Mouse (Mus musculus) midbrain, embryonic 14.5 days (tissue): ENCODE results near the gene Mapk9. TPM values are rescaled to one million over a fixed set of nuclear protein-coding genes. Genes with fewer than 3 reads are reported as not detected.

ENCODE experiments used
- microRNA-seq: library from miRNA; unstranded; fragments of <30 nt; microRNA quantifications from one replicate; pipeline ENCODE4, GENCODE M21; 2016
- polyA plus RNA-seq: library from polyadenylated mRNA; unstranded; fragments of >200 nt; fragmentation: Nextera tagmentation; extraction: Ambion mirVana; gene quantifications from 2 replicates; pipeline ENCODE4 v1.2.1, GENCODE M21; 2014

Gene Mapk9
- polyA plus RNA-seq, 1 experiment from 2014 or later: 72.4 TPM

Small RNA genes lying within 50 kb of the gene (microRNA-seq; reads per million reads assigned to microRNA genes)
- gene Gm23492: not detected

Other genes with a start within 250 kb of the Mapk9 start
- gene Flt4, start 237.5 kb upstream of the Mapk9 start, polyA plus RNA-seq: 1.1 and 2.1 TPM in 2 replicates
- not detected in 2 replicates for gene Scgb3a1, start 183.1 kb upstream of the Mapk9 start, polyA plus RNA-seq
- gene Cnot6, start 134.0 kb upstream of the Mapk9 start, polyA plus RNA-seq: 55.9 and 57.6 TPM in 2 replicates
- 4.1 and 4.5 TPM in 2 replicates for gene Gfpt2, start 52.6 kb upstream of the Mapk9 start, polyA plus RNA-seq
- gene Rasgef1c, start 55.1 kb downstream of the Mapk9 start, polyA plus RNA-seq: 24.9 and 36.2 TPM in 2 replicates
- gene Rnf130, start 178.6 kb downstream of the Mapk9 start, polyA plus RNA-seq: 72.5 and 74.9 TPM in 2 replicates